Mouse (Mus musculus) CH12.LX (cell line): Measurements from ENCODE around the gene Pik3ca.
A peak's percentile ranks its signal among the peaks of the same experiment; 100 is the strongest.

Experiments used
- CHD1 ChIP-seq: IDR thresholded peaks from 2 replicates; pipeline ENCODE4 v1.6.1; 2012; ENCODE audit warnings: low read depth, low read length, improper control_type of control experiment, inconsistent platforms
- CTCF ChIP-seq, 2 experiments: IDR thresholded peaks in 1 of 2; conservative IDR thresholded peaks in 1 of 2; 2 replicates each; pipeline ENCODE4 v1.5.1; 2011 to 2012; ENCODE audit warnings: low read depth in 2 of 2, low read length in 2 of 2, improper control_type of control experiment in 1 of 2, inconsistent platforms in 1 of 2, mild to moderate bottlenecking in 1 of 2, moderate library complexity in 1 of 2
- E2F4 ChIP-seq: IDR thresholded peaks from 2 replicates; pipeline ENCODE4 v1.6.1; 2011; ENCODE audit warnings: low read depth, low read length, improper control_type of control experiment; ENCODE audit not compliant: insufficient replicate concordance
- ETS1 ChIP-seq: conservative IDR thresholded peaks from 2 replicates; pipeline ENCODE4 v1.6.1; 2012; ENCODE audit warnings: low read depth, mild to moderate bottlenecking, inconsistent platforms, low read length, improper control_type of control experiment, moderate library complexity
- JUN ChIP-seq: IDR thresholded peaks from 2 replicates; pipeline ENCODE4 v1.6.1; 2011; ENCODE audit warnings: low read depth, mild to moderate bottlenecking, low read length, improper control_type of control experiment, moderate library complexity; ENCODE audit not compliant: insufficient read depth
- POLR2A ChIP-seq: IDR thresholded peaks from 2 replicates; pipeline ENCODE4 v1.6.1; 2011; ENCODE audit warnings: low read depth, mild to moderate bottlenecking, improper control_type of control experiment, low read length
- SMC3 ChIP-seq: IDR thresholded peaks from 2 replicates; pipeline ENCODE4 v1.6.1; 2011; ENCODE audit warnings: low read depth, low read length, improper control_type of control experiment
- UBTF ChIP-seq: IDR thresholded peaks from 2 replicates; pipeline ENCODE4 v1.6.1; 2012; ENCODE audit warnings: low read depth, mild to moderate bottlenecking, inconsistent platforms, low read length, improper control_type of control experiment, moderate library complexity
- USF2 ChIP-seq: conservative IDR thresholded peaks from 2 replicates; pipeline ENCODE4 v1.6.1; 2011; ENCODE audit warnings: low read depth, low read length, improper control_type of control experiment

GRCm38 (mm10) chr3:32379891-32380290, 17.6 kb upstream of the Pik3ca start:
- TF ChIP-seq E2F4 (no peak), CTCF (conservative IDR thresholded peaks at IDR 0.05 in 1 of 2, IDR thresholded peaks at IDR 0.05 in 1 of 2; ENCODE audit: low read depth in 2 of 2, low read length in 2 of 2) (peak; percentile 43 to 77; a peak in 3 of 4 replicates), JUN (no peak), USF2 (no peak), SMC3 (peak; percentile 87), CHD1 (no peak), POLR2A (no peak), UBTF (no peak), ETS1 (no peak)
